Mouse (Mus musculus): ENCODE measurements at regions not wholly inside any gene's neighbourhood (a gene's known extent, or its start where the extent isn't known, plus 50 kb on each side); places are given as distances from the start of the nearest gene placed in this dataset.

- DNase-seq = no peak
Observed at GRCm38 (mm10) chrX:12375796-12376195, 211.8 kb upstream of the Atp6ap2 start.

DNA sequence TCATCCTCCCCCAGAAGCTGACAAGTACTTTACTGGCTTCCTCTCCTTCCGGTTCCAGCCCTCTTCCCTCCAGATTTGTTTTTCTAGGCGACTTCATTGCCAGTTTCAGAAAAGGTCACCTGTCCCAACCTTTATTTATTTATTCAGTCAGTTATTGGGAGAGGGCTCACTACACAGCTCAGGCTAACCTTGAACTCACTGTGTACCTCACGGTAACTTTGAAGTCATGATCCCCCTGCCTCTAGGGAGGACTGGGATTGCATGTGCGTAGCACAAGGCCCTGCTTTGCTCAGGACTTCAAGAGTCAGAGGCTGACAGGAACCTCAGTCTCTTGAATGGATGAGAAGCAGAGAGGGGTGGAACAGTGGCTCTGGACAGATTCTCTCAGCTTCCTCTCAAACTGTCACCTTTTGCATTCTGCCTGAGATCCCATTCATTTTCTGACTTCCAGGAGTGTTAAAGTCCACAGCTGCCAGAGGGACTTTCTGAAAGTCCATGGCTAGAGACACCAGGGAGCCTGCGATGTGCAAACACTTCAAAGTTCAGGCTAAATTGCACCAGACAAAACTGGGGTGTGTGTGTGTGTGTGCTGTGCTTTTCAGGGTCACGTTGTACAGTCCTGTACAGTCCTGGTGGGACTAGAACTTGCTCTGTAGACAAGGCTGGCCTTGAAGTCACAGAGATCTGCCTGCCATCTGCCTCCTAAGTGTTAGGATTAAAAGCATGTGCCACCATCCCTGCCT is 211.2 kb upstream of the Atp6ap2 start:
- DNase-seq = no peak

- DNase-seq = no peak
Observed at GRCm38 (mm10) chrX:12377441-12377840, 210.2 kb upstream of the Atp6ap2 start.

DNA sequence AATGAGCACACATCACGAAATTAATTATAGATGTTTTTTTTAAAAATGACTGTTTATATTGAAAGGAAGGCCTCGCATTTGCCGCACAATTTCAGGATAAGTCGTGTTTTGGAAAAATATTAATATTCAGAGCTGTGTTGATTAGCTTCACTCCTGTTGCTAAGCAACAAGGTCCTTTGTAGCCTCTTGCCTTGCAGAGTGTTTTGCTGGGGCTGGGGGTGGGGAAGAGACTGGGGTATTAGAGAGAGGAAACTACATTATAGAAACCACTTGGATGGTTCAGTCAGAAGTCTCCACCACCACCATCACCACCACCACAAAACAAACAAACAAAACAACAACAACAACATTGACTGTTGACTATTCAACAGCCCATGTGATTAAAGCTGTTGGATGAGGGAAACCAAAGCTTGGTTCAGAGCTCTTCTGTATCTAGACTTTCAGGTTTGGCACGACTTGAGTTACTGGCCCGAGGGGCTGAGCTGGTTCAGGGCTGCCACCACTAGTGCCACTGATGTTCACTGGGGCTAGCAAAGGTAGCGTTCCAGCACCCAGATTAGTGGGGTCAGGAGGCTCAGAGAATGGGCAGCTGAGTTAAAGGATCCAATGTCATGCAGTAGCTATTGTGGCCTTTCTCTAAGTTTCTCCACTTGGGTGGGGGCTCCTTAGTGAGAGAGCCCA is 195.3 kb upstream of the Atp6ap2 start:
- DNase-seq = no peak

GRCm38 (mm10) chrX:12409319-12409718 is 178.3 kb upstream of the Atp6ap2 start:
- DNase-seq = no peak

- no peak for DNase-seq
Observed at GRCm38 (mm10) chrX:12425566-12425965, 162.0 kb upstream of the Atp6ap2 start.

DNA sequence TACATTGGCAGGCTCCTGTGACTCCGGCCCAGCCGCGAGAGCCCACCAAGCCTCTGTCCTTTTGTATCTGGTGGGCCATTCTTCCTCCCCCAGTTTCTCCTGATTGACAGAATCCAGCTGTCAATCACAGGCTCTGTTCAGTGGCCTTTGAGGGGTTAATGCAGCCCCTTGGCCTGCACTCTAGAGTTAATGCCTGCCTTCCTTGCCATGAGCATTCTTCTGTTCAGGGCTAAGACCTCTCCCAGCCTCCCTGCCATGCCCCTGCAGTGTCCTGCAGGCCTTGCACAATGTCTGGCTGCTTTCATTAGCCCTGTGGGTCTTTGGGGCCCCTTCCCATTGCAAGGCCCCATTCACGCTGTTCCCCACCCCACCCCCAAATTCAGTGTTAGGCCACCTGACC is 160.9 kb upstream of the Atp6ap2 start:
- DNase-seq = no peak

DNA sequence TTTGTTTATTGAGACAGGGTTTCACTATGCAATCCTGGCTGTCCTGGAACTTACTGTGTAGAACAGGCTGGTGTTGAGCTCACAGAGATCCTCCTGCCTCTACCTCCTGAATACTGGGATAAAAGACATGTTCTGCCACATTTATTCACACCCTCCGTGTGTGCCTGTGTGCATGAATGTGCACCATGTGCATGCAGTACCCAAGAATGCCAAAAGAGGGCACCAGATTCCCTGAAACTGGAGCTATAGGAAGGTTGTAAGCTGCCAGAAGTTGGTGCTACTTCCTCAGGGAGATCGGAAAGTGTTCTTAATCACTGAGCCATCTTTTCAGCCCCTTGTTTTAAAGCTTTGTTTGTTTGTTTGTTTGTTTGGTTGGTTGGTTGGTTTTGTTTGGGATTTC is 155.3 kb upstream of the Atp6ap2 start:
- no peak for DNase-seq

DNA sequence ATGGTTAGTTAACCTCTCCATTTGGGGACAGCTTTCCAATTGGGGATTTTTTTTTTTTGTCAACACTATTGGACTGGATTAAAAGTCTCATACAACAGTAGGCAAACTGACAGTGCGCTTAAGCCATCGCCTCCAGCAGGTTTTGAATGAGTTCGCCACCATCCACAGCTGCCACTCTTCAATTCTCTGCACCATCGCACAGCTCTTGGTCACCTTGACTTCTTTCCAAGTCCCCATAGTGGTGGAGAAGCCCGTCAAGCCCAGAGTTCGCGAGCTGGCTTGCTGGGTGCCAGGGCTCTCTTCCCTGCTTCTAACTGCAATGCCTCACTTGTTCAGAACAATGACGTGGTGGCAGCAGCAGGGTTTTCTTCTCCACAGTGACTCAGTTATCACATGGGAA is 151.9 kb upstream of the Atp6ap2 start:
- no peak for DNase-seq

DNA sequence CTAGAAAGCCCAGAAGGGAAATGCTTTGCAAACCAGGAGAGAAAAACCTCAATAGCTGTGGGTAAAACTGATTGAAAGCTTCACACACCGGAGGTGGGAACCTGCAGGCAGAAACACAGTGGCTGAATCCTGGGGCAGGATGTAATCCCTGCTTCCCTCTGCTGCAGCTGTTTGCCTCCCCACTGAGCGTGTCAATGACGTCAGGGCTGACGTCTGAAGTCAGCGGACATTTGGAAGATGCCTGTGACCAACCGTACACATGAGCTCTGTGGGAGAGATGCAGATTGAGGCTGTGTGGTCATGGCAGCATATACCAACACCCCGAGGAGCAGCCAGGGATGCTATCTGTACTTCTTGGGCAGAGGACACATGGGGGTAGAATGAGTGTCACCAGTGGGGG is 151.5 kb upstream of the Atp6ap2 start:
- DNase-seq = no peak

GRCm38 (mm10) chrX:12439447-12439846 is 148.2 kb upstream of the Atp6ap2 start:
- no peak for DNase-seq

DNA sequence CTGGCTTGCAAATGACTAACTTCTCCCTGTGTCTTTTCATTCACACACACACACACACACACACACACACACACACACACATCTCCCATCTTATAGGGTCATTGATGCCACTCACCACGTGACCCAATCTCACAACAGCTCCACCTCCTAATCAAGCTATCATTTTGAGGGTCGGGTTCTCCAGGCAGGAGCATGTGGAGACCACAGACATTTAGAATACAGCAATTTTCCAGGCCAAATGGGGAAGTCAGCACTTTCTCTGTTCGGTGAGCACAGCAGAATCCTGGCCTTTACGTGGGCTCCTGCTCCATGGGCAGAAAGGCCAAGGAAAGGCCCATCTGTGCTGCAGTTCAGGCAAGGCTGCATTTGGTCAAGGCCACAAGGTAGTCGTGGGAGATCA is 143.8 kb upstream of the Atp6ap2 start:
- DNase-seq = no peak

DNA sequence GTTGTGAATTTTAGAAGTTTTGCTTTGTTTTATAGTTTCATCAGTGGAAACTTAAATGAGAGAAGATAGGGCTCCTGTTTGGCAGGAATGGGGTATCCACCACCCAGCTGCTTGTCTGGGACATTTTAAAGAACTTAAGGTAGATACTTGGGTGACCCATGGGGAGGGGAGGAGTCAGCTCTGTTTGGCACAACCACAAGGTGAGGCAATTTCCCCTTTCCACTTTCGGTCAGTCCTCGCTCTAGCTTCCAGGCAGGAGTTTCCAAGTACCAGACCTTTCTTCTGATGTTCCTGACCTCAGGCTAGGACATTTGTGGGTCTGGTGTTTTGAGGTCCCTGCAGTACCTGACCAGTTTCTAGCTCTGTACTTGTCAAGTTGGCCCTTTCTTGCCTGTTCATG is 142.5 kb upstream of the Atp6ap2 start:
- DNase-seq = no peak

- no peak for DNase-seq
Observed at GRCm38 (mm10) chrX:12447962-12448361, 139.6 kb upstream of the Atp6ap2 start.

- DNase-seq = no peak
Observed at GRCm38 (mm10) chrX:12449688-12450087, 137.9 kb upstream of the Atp6ap2 start.

- DNase-seq = no peak
Observed at GRCm38 (mm10) chrX:12452979-12453769, 134.4 kb upstream of the Atp6ap2 start.

- DNase-seq = no peak
Observed at GRCm38 (mm10) chrX:12461657-12462056, 125.9 kb upstream of the Atp6ap2 start.

DNA sequence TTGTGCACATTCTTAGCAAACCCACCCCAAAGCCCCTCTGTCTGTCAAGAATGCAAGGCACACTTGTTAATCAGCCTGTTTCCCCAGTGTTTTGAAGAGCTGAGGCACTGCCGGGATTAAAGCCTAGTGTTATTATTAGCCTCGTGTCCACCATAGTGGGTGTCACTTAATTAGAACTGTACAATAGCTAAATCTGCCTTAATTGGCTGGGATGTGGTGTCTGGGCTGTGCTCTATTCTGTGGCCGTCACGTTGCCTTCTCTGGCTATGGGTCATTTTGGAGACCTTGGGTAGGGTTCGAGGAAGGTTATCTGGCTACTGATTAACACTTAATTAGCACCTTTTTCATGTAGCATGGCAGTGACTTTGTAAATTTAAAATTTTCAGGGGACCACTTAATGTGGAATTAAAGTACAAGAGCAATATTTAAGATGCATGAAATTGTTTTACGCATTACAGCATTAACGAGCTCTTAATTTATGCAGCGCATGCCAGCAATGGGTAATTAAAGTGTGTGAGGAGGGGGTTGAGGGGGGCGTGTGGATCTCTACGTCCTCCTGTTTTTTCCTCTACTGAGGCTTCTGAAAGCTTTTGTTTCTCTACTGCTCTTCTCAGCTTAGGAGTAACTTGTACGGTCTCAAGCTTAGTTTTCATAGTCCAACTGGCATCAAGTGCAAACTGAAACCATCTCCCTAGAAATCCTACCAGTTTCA is 124.5 kb upstream of the Atp6ap2 start:
- DNase-seq = no peak

DNA sequence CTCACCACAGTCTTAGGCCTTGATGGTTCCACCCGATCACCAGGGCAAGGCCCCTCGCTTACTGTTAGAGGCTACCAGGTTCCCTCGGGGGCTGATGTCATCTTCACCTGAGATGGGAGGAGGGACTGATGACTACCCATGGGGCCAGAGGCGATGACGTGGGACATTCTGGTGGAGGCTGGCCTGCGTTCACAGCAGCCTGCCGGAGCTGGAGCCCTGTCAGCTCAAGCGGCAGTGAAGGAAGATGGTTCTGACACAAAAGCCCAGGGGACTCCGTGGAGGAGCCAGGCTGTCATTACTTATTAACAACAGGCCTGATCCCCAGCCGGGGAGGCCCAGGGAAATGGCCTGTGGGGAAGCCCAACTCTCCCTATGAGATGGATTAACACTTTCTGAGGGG is 121.3 kb upstream of the Atp6ap2 start:
- DNase-seq = no peak

- DNase-seq = no peak
Observed at GRCm38 (mm10) chrX:12466897-12467296, 120.7 kb upstream of the Atp6ap2 start.

GRCm38 (mm10) chrX:12467528-12468179 is 119.9 kb upstream of the Atp6ap2 start:
- peak; percentile 33 for DNase-seq

- no peak for DNase-seq
Observed at GRCm38 (mm10) chrX:12472296-12472695, 115.3 kb upstream of the Atp6ap2 start.

DNA sequence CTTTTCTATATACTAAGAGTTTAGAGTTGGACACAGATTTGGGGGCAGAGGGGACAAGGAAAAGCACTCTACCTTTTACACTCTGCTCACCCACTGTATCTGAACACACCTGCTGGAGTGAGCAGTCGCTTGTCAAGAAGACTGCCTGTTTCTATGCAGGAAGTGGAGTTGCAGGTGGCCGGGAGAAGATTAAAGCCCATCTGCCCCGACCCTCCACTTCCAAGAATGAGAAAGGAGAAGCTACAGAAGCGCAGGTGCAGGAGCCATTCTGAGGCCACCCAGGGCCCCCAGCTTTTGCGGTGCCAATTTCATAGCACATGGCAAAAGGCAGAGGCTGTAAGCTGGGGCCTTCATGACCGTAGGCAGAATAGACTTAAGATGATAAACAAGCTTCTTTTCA is 108.4 kb upstream of the Atp6ap2 start:
- peak; percentile 42 for DNase-seq

Measured in thymus, postnatal 4 days (tissue).